Mouse (Mus musculus) G1E (cell line): ENCODE data around the gene Abhd12b.

Experiments
- CTCF ChIP-seq: IDR thresholded peaks from 2 replicates; pipeline ENCODE4 v1.5.1; 2012; ENCODE audit warnings: low read depth, low read length, inconsistent platforms, mixed read lengths
- GATA1 ChIP-seq: IDR thresholded peaks from 2 replicates; pipeline ENCODE4 v1.6.1; 2012; ENCODE audit warnings: borderline replicate concordance, low read length, inconsistent platforms, mixed read lengths
- POLR2AphosphoS5 ChIP-seq: IDR thresholded peaks from 2 replicates; pipeline ENCODE4 v1.6.1; 2012; ENCODE audit warnings: low read depth, low read length, inconsistent platforms; ENCODE audit not compliant: insufficient replicate concordance

GRCm38 (mm10) chr12:70196341-70196740 lies 42.4 kb downstream of the Abhd12b start:
- TF ChIP-seq CTCF (no peak), POLR2AphosphoS5 (no peak), GATA1 (no peak)
